Mouse (Mus musculus): ENCODE data around the gene Hist2h2bb. TPM values are rescaled to one million over a fixed set of nuclear protein-coding genes. Genes with fewer than 3 reads are reported as not detected.
"Not testable (repeated sequence)": the region's sequence is repeated elsewhere in the genome, so short reads cannot be mapped to it uniquely, and the experiment has no call there.

Gene Hist2h2bb
- polyA plus RNA-seq, 1 experiment: 1.0 TPM

DNA sequence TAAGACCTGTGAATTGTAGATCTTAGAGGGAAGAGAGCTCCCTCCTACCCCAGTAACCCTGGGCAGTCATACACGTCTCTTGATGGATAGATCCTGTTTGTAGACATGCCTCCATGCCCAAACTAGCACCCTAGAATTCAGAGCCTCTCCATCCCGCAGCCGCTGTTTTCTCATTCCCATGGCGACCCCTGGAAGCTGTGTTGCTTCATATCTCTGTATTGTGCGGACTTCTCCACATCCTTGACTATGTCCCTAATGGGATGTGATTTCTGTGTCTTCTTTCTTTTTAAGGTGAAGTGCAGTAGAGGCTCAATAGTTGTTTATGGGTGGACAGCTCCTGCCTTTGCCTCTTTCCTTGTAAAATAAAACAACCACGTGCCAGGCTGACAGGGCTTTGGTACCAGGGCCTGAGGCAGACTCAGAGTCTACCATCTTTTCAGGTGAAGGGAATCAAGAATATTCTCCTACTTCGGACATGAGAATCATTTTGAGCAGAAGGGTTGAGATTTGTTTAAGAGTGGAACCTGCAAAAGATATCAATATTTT, 5.1 kb upstream of the Hist2h2bb start:
- Histone ChIP-seq H3K36me3 (replicated peaks; ENCODE audit: low read length) (no peaks in the 10 kb centered on the region), H3K27me3 (replicated peaks) (no peaks in the 10 kb centered on the region), H3K4me3 (replicated peaks) (peak overlapping the region; percentile 93), H3K4me1 (peaks cover 62% of the 10 kb centered on the region), H3K9me3 (peaks cover 4% of the 10 kb centered on the region; the same call in 1 of the 2 replicates)
- TF ChIP-seq FLI1 (IDR thresholded peaks at IDR 0.05; ENCODE audit: low read length) (no peak), GATA1 (IDR thresholded peaks at IDR 0.05; ENCODE audit: borderline replicate concordance, low read length) (no peak)

DNA sequence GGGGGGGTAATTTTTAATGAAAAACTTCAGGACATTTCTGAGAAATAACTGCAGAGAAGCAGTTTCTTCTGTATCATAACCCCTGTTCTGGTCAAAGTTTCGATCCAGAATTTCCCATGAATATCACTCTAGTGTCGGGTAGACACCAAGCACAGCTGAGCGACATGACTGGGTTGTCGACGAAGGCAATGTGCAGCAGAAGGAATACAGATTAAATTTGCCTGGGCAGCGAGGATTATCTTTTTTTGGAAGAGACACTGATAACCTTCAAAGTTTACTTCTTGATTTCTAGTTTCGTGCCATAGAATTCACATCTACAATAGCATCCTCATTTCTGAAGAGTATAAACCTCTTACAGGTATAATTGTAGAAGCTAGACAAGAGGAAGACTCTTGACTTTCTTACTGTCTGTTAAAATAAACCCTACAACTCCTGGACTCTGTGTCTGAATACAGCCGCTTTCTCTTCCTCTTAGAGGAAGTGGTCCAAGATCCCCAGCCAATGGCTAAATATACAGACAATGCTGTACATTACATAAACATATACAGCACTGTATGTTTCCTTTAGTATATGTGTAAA, 3.3 kb upstream of the Hist2h2bb start:
- H3K4me3 ChIP-seq (replicated peaks): peak overlapping the region; percentile 14
- H3K27me3 ChIP-seq (replicated peaks): no peaks in the 10 kb centered on the region
- H3K36me3 ChIP-seq (replicated peaks; ENCODE audit: low read length): no peaks in the 10 kb centered on the region
- H3K4me1 ChIP-seq: peaks cover 63% of the 10 kb centered on the region
- no peaks in the 10 kb centered on the region for H3K9me3 ChIP-seq
- TF ChIP-seq FLI1 (IDR thresholded peaks at IDR 0.05; ENCODE audit: low read length) (no peak), GATA1 (IDR thresholded peaks at IDR 0.05; ENCODE audit: borderline replicate concordance, low read length) (no peak)

DNA sequence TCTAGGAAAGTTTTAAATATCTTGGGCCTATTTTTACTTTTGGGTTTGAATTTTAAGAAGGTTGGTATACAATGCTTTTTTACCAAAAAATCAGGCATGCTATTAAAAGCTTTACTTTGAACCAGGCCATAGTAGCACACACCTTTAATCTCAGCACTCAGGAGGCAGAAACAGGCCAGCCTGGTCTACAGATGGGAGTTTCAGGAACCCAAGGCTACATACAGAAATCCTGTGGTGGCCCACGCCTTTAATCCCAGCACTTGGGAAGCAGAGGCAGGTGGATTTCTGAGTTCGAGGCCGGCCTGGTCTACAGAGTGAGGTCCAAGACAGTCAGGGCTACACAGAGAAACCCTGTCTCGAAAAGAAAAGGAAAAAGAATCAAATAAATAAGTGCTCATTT, 2.0 kb upstream of the Hist2h2bb start:
- H3K27me3 ChIP-seq (replicated peaks): no peaks in the 10 kb centered on the region
- peak overlapping the region; percentile 53 for H3K4me3 ChIP-seq (replicated peaks)
- H3K36me3 ChIP-seq (replicated peaks; ENCODE audit: low read length): no peaks in the 10 kb centered on the region
- H3K4me1 ChIP-seq: peaks cover 53% of the 10 kb centered on the region
- no peaks in the 10 kb centered on the region for H3K9me3 ChIP-seq
- TF ChIP-seq FLI1 (IDR thresholded peaks at IDR 0.05; ENCODE audit: low read length) (no peak), GATA1 (IDR thresholded peaks at IDR 0.05; ENCODE audit: borderline replicate concordance, low read length) (no peak)

DNA sequence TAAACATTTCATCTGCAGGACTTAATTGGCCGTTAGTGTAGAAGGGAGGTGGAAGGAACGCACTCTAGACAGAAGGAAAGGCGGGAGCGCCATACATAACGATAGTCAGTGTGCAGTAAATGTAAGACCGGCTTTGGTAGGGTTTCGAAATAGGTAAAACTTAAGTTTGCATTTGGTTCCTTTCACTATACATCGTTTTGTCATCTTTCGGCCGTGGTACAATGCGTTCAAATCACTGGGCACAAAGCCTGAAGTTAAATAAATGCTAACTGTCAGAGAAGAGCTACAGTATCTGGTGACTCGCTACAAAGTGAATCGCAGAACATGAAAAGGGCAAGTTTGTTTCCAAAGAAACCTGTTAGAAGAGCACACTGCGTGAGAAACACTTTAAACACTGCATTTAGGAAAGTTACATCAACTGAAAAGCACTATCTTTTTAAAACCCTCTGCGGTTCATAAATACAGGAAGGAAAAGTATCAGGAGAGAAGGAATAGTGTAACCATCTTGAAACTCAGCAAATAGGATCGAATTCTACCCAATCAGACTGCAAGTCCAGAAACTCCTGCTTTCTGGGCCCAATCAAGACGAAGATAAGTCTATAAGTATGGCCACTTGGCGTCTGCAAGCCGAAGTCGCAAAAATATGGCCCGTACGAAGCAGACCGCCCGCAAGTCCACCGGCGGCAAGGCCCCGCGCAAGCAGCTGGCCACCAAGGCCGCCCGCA, 1.3 kb upstream of the Hist2h2bb start, which contains the start of gene Hist2h3b:
TSS of gene Hist2h3b (plus strand) at position 604 of the 725 bp plus-strand sequence.
- H3K4me1 ChIP-seq: peaks cover 48% of the 10 kb centered on the region
- no peaks in the 10 kb centered on the region for H3K9me3 ChIP-seq
- no peaks in the 10 kb centered on the region for H3K36me3 ChIP-seq (replicated peaks; ENCODE audit: low read length)
- H3K4me3 ChIP-seq (replicated peaks): peak within 1 kb of the TSS; percentile 94
- no peaks in the 10 kb centered on the region for H3K27me3 ChIP-seq (replicated peaks)
- TF ChIP-seq GATA1 (IDR thresholded peaks at IDR 0.05; ENCODE audit: borderline replicate concordance, low read length) (no peak), FLI1 (IDR thresholded peaks at IDR 0.05; ENCODE audit: low read length) (no peak)

DNA sequence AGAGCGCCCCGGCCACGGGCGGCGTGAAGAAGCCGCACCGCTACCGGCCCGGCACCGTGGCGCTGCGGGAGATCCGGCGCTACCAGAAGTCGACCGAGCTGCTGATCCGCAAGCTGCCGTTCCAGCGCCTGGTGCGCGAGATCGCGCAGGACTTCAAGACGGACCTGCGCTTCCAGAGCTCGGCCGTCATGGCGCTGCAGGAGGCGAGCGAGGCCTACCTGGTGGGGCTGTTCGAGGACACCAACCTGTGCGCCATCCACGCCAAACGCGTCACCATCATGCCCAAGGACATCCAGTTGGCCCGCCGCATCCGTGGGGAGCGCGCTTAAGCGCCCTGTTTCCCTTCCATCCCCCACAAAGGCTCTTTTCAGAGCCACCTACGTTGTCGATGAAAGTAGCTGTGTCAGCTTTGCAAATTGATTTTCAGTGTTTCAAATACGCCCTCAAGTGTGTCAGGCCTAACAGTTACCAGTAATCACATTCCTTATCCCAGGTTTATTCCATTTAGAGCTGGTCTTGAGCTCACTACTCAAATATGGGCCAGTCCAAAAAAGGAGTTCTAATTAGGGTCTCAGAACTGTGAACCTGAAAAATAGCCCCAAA, 675 bp upstream of the Hist2h2bb start:
- peaks cover 54% of the 10 kb centered on the region for H3K4me1 ChIP-seq
- H3K36me3 ChIP-seq (replicated peaks; ENCODE audit: low read length); H3K9me3 ChIP-seq; H3K27me3 ChIP-seq (replicated peaks): not testable (repeated sequence)
- peak overlapping the region; percentile 94 for H3K4me3 ChIP-seq (replicated peaks)

DNA sequence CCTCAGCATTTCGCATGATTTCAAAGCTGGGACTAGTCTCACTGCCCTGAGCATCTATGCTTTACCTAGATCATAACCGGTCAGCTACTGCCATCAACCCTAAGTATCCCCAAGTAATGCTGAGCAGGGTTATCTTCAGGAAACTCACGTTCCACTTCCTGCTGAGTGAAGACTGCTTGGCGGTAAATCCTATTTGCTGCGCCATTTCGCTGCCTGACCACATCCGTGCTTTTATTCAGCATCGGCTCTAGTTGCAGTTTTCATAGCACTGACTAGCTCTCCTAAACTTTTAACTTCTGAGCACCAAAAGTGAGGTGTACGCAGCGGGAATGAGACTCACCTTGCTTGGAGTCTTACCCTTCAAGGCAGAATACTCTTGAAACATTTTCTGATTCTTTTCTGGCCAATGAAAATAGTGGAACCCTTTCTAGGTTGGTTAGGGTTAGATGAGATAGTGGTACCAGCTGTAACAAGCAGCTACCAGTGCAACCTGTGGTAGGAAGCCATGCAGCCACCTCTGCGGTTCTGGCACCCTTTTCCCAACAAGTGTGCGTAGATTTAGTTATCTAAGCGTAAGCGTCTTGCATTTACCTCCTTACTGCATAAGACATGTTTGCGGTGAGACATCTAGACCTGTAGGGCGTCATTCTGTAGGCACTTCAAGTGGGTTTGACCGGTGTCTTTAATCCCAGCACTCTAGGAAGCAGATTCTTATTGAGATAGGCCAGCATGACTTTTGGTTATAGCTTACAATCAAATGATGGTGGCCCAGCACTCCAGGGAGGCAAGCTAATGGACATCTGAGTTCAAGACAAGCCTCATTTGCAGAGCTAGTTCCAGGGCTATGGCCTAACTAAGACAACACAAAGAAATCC, 4.3 kb downstream of the Hist2h2bb start:
- Histone ChIP-seq H3K4me3 (replicated peaks) (peak overlapping the region; percentile 91), H3K4me1 (peaks cover 47% of the 10 kb centered on the region), H3K9me3 (no peaks in the 10 kb centered on the region), H3K36me3 (replicated peaks; ENCODE audit: low read length) (peaks cover 16% of the 10 kb centered on the region), H3K27me3 (replicated peaks) (no peaks in the 10 kb centered on the region)
- TF ChIP-seq FLI1 (IDR thresholded peaks at IDR 0.05; ENCODE audit: low read length): no peak
- TF ChIP-seq GATA1 (IDR thresholded peaks at IDR 0.05; ENCODE audit: borderline replicate concordance, low read length): no peak

DNA sequence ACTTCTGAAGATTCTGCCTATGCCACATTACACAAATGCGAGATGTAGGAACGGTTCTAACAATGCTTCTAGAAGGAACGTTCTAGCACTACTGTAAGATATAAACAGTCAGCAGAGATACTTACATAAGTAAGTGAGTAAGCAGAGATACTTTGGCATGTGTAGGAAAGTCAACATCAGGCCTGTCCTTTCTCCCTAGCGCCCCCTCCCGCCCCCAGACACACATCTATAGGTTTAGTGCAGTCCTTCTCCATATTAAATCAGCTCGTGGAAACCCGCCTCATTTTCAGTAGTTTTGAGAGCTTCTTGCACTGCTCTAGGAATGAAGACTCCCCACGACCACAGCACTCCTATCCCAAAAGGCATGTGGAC, 7.9 kb downstream of the Hist2h2bb start:
- Histone ChIP-seq H3K27me3 (replicated peaks) (peaks cover 12% of the 10 kb centered on the region), H3K4me3 (replicated peaks) (peak overlapping the region; percentile 93), H3K9me3 (no peaks in the 10 kb centered on the region), H3K36me3 (replicated peaks; ENCODE audit: low read length) (peaks cover 16% of the 10 kb centered on the region), H3K4me1 (peaks cover 44% of the 10 kb centered on the region)
- TF ChIP-seq FLI1 (IDR thresholded peaks at IDR 0.05; ENCODE audit: low read length) (no peak), GATA1 (IDR thresholded peaks at IDR 0.05; ENCODE audit: borderline replicate concordance, low read length) (no peak)

DNA sequence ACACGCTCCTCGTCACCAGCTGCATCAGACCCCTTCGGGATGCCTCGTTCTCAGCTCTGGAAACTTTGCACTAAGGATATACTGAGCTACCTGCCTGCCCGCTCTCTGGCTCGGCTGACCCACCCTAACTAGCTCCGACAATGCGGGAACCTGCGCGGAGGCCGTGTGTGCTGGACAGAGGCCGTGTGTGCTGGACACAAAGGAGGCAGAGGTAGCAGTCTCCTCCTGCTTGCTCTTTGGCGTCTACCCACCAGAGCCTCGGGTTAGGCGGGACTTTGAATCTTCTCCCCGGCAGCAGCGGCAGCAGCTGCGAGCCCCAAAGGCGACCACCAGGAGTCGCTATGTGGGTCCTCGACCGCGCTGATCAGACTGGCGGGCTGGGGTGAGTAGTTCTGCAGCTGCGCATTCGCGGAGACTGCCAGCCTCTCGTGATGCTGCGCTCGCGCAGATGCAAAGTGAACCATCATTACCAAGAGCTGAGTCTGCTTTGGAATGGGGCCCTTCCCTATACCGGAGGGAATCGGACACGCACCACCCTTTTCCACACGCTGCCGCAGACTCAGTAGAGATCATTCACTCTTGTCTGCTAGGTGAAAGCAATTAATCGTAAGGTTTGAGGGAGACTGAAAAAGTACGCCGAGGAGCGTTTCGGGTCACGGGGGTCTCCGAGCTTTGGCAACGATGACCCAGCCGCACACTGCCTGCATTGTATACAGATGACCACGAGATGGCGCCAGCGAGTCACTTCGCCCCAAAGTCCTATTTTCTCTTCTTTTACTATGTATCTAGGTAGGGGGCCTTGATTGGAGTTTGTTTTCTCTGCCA, 8.5 kb downstream of the Hist2h2bb start:
- peaks cover 44% of the 10 kb centered on the region for H3K4me1 ChIP-seq
- no peak for TF ChIP-seq FLI1 (IDR thresholded peaks at IDR 0.05; ENCODE audit: low read length)
- no peak for TF ChIP-seq GATA1 (IDR thresholded peaks at IDR 0.05; ENCODE audit: borderline replicate concordance, low read length)
- peaks cover 17% of the 10 kb centered on the region for H3K27me3 ChIP-seq (replicated peaks)
- peak overlapping the region; percentile 93 for H3K4me3 ChIP-seq (replicated peaks)
- no peaks in the 10 kb centered on the region for H3K9me3 ChIP-seq
- H3K36me3 ChIP-seq (replicated peaks; ENCODE audit: low read length): peaks cover 16% of the 10 kb centered on the region

DNA sequence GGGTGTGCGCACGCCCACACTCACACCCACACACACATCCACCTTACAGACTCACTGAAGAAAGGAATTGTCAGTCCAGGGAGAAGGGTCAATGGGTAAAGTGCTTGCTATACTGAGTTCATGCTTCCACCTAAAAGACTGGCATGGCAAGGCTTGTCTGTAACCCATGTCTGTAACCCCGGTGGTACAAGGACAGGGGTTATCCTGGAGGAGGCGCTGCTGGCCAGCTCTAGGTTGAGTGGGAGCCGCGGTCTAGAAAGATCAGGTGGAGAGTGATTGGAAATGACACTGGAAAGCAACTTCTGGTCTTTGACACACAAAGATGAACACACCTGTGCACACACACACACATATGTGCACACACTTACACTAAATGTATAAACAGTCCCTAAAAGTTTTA, 11.1 kb downstream of the Hist2h2bb start:
- no peak overlapping the region for H3K4me3 ChIP-seq (replicated peaks)
- H3K4me1 ChIP-seq: peaks cover 33% of the 10 kb centered on the region
- peaks cover 30% of the 10 kb centered on the region for H3K27me3 ChIP-seq (replicated peaks)
- H3K36me3 ChIP-seq (replicated peaks; ENCODE audit: low read length): peaks cover 12% of the 10 kb centered on the region
- peaks cover 7% of the 10 kb centered on the region for H3K9me3 ChIP-seq
- TF ChIP-seq GATA1 (IDR thresholded peaks at IDR 0.05; ENCODE audit: borderline replicate concordance, low read length) (no peak), FLI1 (IDR thresholded peaks at IDR 0.05; ENCODE audit: low read length) (no peak)

Data from megakaryocyte, embryonic 14.5 days (primary cell).